Mouse (Mus musculus) embryonic facial prominence, embryonic 11.5 days (tissue): ENCODE measurements at regions not wholly inside any gene's neighbourhood (a gene's known extent, or its start where the extent isn't known, plus 50 kb on each side); places are given as distances from the start of the nearest gene placed in this dataset.

Experiments used
- ATAC-seq: fragments of 200-750 bp; cut with Nextera tagmentation; replicated peaks from 2 replicates; pipeline ENCODE4 v1.8.0; 2017; ENCODE audit warnings: low read depth; ENCODE audit not compliant: insufficient number of reproducible peaks, low FRiP score, low TSS enrichment
- DNase-seq: peaks from one replicate; pipeline ENCODE4 v3.0.0-alpha.2; 2015; ENCODE audit warnings: low spot score
- H3K27ac ChIP-seq: fragments of 300-500 bp; sonication (generic); replicated peaks from 2 replicates; pipeline ENCODE4 v1.5.1; 2014; ENCODE audit warnings: mild to moderate bottlenecking, low read depth, low read length, control low read depth
- H3K27me3 ChIP-seq: fragments of 300-500 bp; sonication (generic); 2 replicates; pipeline ENCODE4 v1.6.1; 2014; ENCODE audit warnings: mild to moderate bottlenecking, low read length, moderate library complexity, mixed read lengths; ENCODE audit not compliant: control insufficient read depth, insufficient read depth
- H3K36me3 ChIP-seq: fragments of 300-500 bp; sonication (generic); replicated peaks from 2 replicates; pipeline ENCODE4 v1.6.1; 2014; ENCODE audit warnings: low read depth, mild to moderate bottlenecking, low read length, moderate library complexity, mixed read lengths; ENCODE audit not compliant: control insufficient read depth, insufficient read depth
- H3K4me1 ChIP-seq: fragments of 300-500 bp; sonication (generic); 2 replicates; pipeline ENCODE4 v1.6.1; 2014; ENCODE audit warnings: low read length, mixed read lengths; ENCODE audit not compliant: control insufficient read depth, insufficient read depth
- H3K4me2 ChIP-seq: fragments of 300-500 bp; sonication (generic); 2 replicates; pipeline ENCODE4 v1.6.1; 2014; ENCODE audit warnings: low read depth, mild to moderate bottlenecking, control low read depth, low read length, moderate library complexity
- H3K4me3 ChIP-seq: fragments of 300-500 bp; sonication (generic); 2 replicates; pipeline ENCODE4 v1.5.1; 2014; ENCODE audit warnings: low read depth, low read length, control low read depth
- H3K9ac ChIP-seq: fragments of 300-500 bp; sonication (generic); replicated peaks from 2 replicates; pipeline ENCODE4 v1.6.1; 2014; ENCODE audit warnings: mild to moderate bottlenecking, control low read depth, low read length
- H3K9me3 ChIP-seq: fragments of 300-500 bp; sonication (generic); replicated peaks from 2 replicates; pipeline ENCODE4 v1.6.1; 2016; ENCODE audit warnings: mild to moderate bottlenecking, low read length, inconsistent platforms, mixed read lengths; ENCODE audit not compliant: control insufficient read depth
- WGBS: fragments of 180-500 bp; shearing (Covaris S2); extraction: QIAGEN DNeasy Blood & Tissue Kit; methylation state at CpG from one replicate; pipeline ENCODE4 v1.1.7; 2014; 5-methylcytosine and 5-hydroxymethylcytosine counted together

- Histone ChIP-seq H3K36me3 (no peaks in the 10 kb centered on the region), H3K4me2 (no peak overlapping the region), H3K9me3 (no peaks in the 10 kb centered on the region), H3K27me3 (no peaks in the 10 kb centered on the region), H3K9ac (no peak overlapping the region), H3K27ac (no peak overlapping the region), H3K4me3 (no peak overlapping the region), H3K4me1 (no peaks in the 10 kb centered on the region)
- ATAC-seq (no peak), DNase-seq (no peak)
- WGBS, result 90% methylated on average over 2 of the region's 2 CpGs
Measured at GRCm38 (mm10) chr6:104990366-104990765, 497.8 kb downstream of the Cntn6 start.

GRCm38 (mm10) chr6:104999601-105000000 is 507.0 kb downstream of the Cntn6 start:
- Histone ChIP-seq H3K27me3 (no peaks in the 10 kb centered on the region), H3K4me1 (no peaks in the 10 kb centered on the region)
- no peak for ATAC-seq

GRCm38 (mm10) chr6:105020672-105021071 is 528.1 kb downstream of the Cntn6 start:
- Histone ChIP-seq H3K4me1 (no peaks in the 10 kb centered on the region), H3K4me3 (no peak overlapping the region), H3K9ac (no peak overlapping the region), H3K36me3 (no peaks in the 10 kb centered on the region), H3K9me3 (no peaks in the 10 kb centered on the region), H3K4me2 (no peak overlapping the region), H3K27ac (no peak overlapping the region), H3K27me3 (no peaks in the 10 kb centered on the region)
- WGBS, result 81% methylated on average over 4 of the region's 4 CpGs
- ATAC-seq, result no peak
- no peak for DNase-seq

More at GRCm38 (mm10) chr6:104999601-105000000, 507.0 kb downstream of the Cntn6 start:
- Histone ChIP-seq H3K4me2 (no peak overlapping the region), H3K27ac (no peak overlapping the region), H3K9me3 (no peaks in the 10 kb centered on the region), H3K36me3 (no peaks in the 10 kb centered on the region), H3K4me3 (no peak overlapping the region), H3K9ac (no peak overlapping the region)
- 94% methylated on average over 1 of the region's 1 CpGs for WGBS
- DNase-seq, result no peak

- ATAC-seq (no peak), DNase-seq (no peak)
- Histone ChIP-seq H3K9me3 (no peaks in the 10 kb centered on the region), H3K27ac (no peak overlapping the region), H3K27me3 (no peaks in the 10 kb centered on the region), H3K4me1 (no peaks in the 10 kb centered on the region), H3K4me2 (no peak overlapping the region), H3K4me3 (no peak overlapping the region), H3K9ac (no peak overlapping the region), H3K36me3 (no peaks in the 10 kb centered on the region)
- WGBS, result 74% methylated on average over 4 of the region's 4 CpGs
Measured at GRCm38 (mm10) chr6:105021174-105021573, 528.6 kb downstream of the Cntn6 start.

GRCm38 (mm10) chr6:105066146-105066545 is 573.6 kb downstream of the Cntn6 start:
- ATAC-seq, result no peak
- no peaks in the 10 kb centered on the region for H3K4me1 ChIP-seq
- DNase-seq, result no peak
- WGBS, result 62% methylated on average over 2 of the region's 2 CpGs
- H3K4me2 ChIP-seq, result no peak overlapping the region
- H3K36me3 ChIP-seq, result no peaks in the 10 kb centered on the region
- H3K27ac ChIP-seq, result no peak overlapping the region
- H3K4me3 ChIP-seq, result no peak overlapping the region
- no peak overlapping the region for H3K9ac ChIP-seq
- no peaks in the 10 kb centered on the region for H3K9me3 ChIP-seq
- no peaks in the 10 kb centered on the region for H3K27me3 ChIP-seq

GRCm38 (mm10) chr6:105090882-105091281 is 586.6 kb upstream of the Cntn4 start:
- DNase-seq (peak; percentile 29), ATAC-seq (no peak)
- Histone ChIP-seq H3K4me2 (no peak overlapping the region), H3K27me3 (no peaks in the 10 kb centered on the region), H3K36me3 (no peaks in the 10 kb centered on the region), H3K27ac (no peak overlapping the region), H3K4me3 (no peak overlapping the region), H3K9ac (no peak overlapping the region), H3K4me1 (no peaks in the 10 kb centered on the region), H3K9me3 (no peaks in the 10 kb centered on the region)
- WGBS, result 4% methylated on average over 1 of the region's 1 CpGs
